Mouse (Mus musculus) MEL (cell line): ENCODE measurements at regions not wholly inside any gene's neighbourhood (a gene's known extent, or its start where the extent isn't known, plus 50 kb on each side); places are given as distances from the start of the nearest gene placed in this dataset.

ENCODE experiments used
- DNase-seq: peaks from one replicate; pipeline ENCODE4 v3.0.0; 2011; ENCODE audit warnings: low read depth, low spot score
- H3K27ac ChIP-seq: 2 replicates; pipeline ENCODE4 v1.5.1; 2012; ENCODE audit warnings: low read depth, mild to moderate bottlenecking, control low read depth, low read length, moderate library complexity; ENCODE audit not compliant: control insufficient read depth
- H3K27me3 ChIP-seq, 2 experiments: fragments of 150-350 bp in 1 of 2; sonication (generic) in 1 of 2; 2 replicates each; pipeline ENCODE4 v1.6.1; 2012; ENCODE audit warnings: low read length in 2 of 2, mild to moderate bottlenecking in 2 of 2, improper control_type of control experiment in 1 of 2, moderate library complexity in 1 of 2; ENCODE audit not compliant: insufficient read depth in 2 of 2, control insufficient read depth in 1 of 2
- H3K36me3 ChIP-seq, 2 experiments: 2 replicates each; pipeline ENCODE4 v1.6.1; 2012 to 2014; ENCODE audit warnings: low read length in 2 of 2, improper control_type of control experiment in 1 of 2, inconsistent platforms in 1 of 2, mild to moderate bottlenecking in 1 of 2; ENCODE audit not compliant: insufficient read depth in 2 of 2, control insufficient read depth in 1 of 2
- H3K4me1 ChIP-seq, 2 experiments: fragments of 150-350 bp in 1 of 2; sonication (generic) in 1 of 2; 2 replicates each; pipeline ENCODE4 v1.6.1; 2012; ENCODE audit warnings: low read length in 2 of 2, improper control_type of control experiment in 1 of 2, mild to moderate bottlenecking in 1 of 2; ENCODE audit not compliant: insufficient read depth in 2 of 2, control insufficient read depth in 1 of 2
- H3K4me3 ChIP-seq, 2 experiments: fragments of 150-350 bp in 1 of 2; sonication (generic) in 1 of 2; 2 replicates each; pipeline ENCODE4 v1.5.1; 2012; ENCODE audit warnings: low read depth in 2 of 2, low read length in 2 of 2, mild to moderate bottlenecking in 2 of 2, moderate library complexity in 2 of 2, control low read depth in 1 of 2, improper control_type of control experiment in 1 of 2; ENCODE audit not compliant: control insufficient read depth in 1 of 2, insufficient read depth in 1 of 2
- H3K79me2 ChIP-seq: 2 replicates; pipeline ENCODE4 v1.6.1; 2012; ENCODE audit warnings: mild to moderate bottlenecking, low read length, moderate library complexity; ENCODE audit not compliant: control insufficient read depth, poor library complexity, insufficient read depth
- H3K9ac ChIP-seq: 2 replicates; pipeline ENCODE4 v1.6.1; 2012; ENCODE audit warnings: low read depth, mild to moderate bottlenecking, control low read depth, low read length, moderate library complexity; ENCODE audit not compliant: control insufficient read depth, poor library complexity, severe bottlenecking
- H3K9me3 ChIP-seq: fragments of 150-350 bp; sonication (generic); replicated peaks from 2 replicates; pipeline ENCODE4 v1.6.1; 2012; ENCODE audit warnings: mild to moderate bottlenecking, low read length, improper control_type of control experiment, moderate library complexity; ENCODE audit not compliant: insufficient read depth
- CHD1 ChIP-seq: IDR thresholded peaks from 2 replicates; pipeline ENCODE4 v1.6.1; 2012; ENCODE audit warnings: low read depth, mild to moderate bottlenecking, inconsistent platforms, low read length, improper control_type of control experiment
- CHD2 ChIP-seq: IDR thresholded peaks from 2 replicates; pipeline ENCODE4 v1.6.1; 2011; ENCODE audit warnings: low read length, improper control_type of control experiment
- CTCF ChIP-seq, 3 experiments: IDR thresholded peaks in 2 of 3; conservative IDR thresholded peaks in 1 of 3; 2 replicates each; pipeline ENCODE4 v1.5.1; 2011 to 2012; ENCODE audit warnings: low read length in 3 of 3, low read depth in 2 of 3, mild to moderate bottlenecking in 2 of 3, improper control_type of control experiment in 1 of 3, inconsistent platforms in 1 of 3, mixed read lengths in 1 of 3, moderate library complexity in 1 of 3; ENCODE audit not compliant: control insufficient read depth in 1 of 3, insufficient read depth in 1 of 3, poor library complexity in 1 of 3, severe bottlenecking in 1 of 3
- E2F4 ChIP-seq: IDR thresholded peaks from 2 replicates; pipeline ENCODE4 v1.6.1; 2011; ENCODE audit warnings: low read depth, low read length, improper control_type of control experiment, borderline replicate concordance
- EP300 ChIP-seq, 2 experiments: IDR thresholded peaks; 2 replicates each; pipeline ENCODE4 v1.6.1; 2011; ENCODE audit warnings: improper control_type of control experiment in 2 of 2, low read length in 2 of 2, low read depth in 1 of 2, mild to moderate bottlenecking in 1 of 2
- ETS1 ChIP-seq: IDR thresholded peaks from 2 replicates; pipeline ENCODE4 v1.6.1; 2012; ENCODE audit warnings: low read depth, mild to moderate bottlenecking, inconsistent platforms, low read length, improper control_type of control experiment, moderate library complexity
- GATA1 ChIP-seq: IDR thresholded peaks from 2 replicates; pipeline ENCODE4 v1.6.1; 2011; ENCODE audit warnings: low read depth, low read length, improper control_type of control experiment
- JUND ChIP-seq: IDR thresholded peaks from 2 replicates; pipeline ENCODE4 v1.6.1; 2011; ENCODE audit warnings: low read depth, mild to moderate bottlenecking, improper control_type of control experiment, low read length
- KAT2A ChIP-seq: conservative IDR thresholded peaks from 2 replicates; pipeline ENCODE4 v1.6.1; 2012; ENCODE audit warnings: low read depth, low read length, improper control_type of control experiment, inconsistent platforms
- MAFK ChIP-seq: IDR thresholded peaks from 2 replicates; pipeline ENCODE4 v1.6.1; 2011; ENCODE audit warnings: low read depth, mild to moderate bottlenecking, low read length, improper control_type of control experiment, borderline replicate concordance
- MAX ChIP-seq: IDR thresholded peaks from 2 replicates; pipeline ENCODE4 v1.6.1; 2011; ENCODE audit warnings: low read length, improper control_type of control experiment
- MAZ ChIP-seq: IDR thresholded peaks from 2 replicates; pipeline ENCODE4 v1.6.1; 2012; ENCODE audit warnings: low read depth, mild to moderate bottlenecking, inconsistent platforms, low read length, improper control_type of control experiment
- MXI1 ChIP-seq: IDR thresholded peaks from 2 replicates; pipeline ENCODE4 v1.6.1; 2011; ENCODE audit warnings: mild to moderate bottlenecking, low read depth, low read length, improper control_type of control experiment
- MYC ChIP-seq: IDR thresholded peaks from 2 replicates; pipeline ENCODE4 v1.6.1; 2011; ENCODE audit warnings: low read depth, mild to moderate bottlenecking, low read length, improper control_type of control experiment, moderate library complexity
- NELFE ChIP-seq: IDR thresholded peaks from 2 replicates; pipeline ENCODE4 v1.6.1; 2011; ENCODE audit warnings: low read depth, low read length, improper control_type of control experiment
- POLR2A ChIP-seq, 2 experiments: IDR thresholded peaks; 2 replicates each; pipeline ENCODE4 v1.6.1; 2011 to 2012; ENCODE audit warnings: low read length in 2 of 2, mild to moderate bottlenecking in 2 of 2, control low read depth in 1 of 2, improper control_type of control experiment in 1 of 2, low read depth in 1 of 2, moderate library complexity in 1 of 2; ENCODE audit not compliant: control insufficient read depth in 1 of 2, insufficient read depth in 1 of 2, poor library complexity in 1 of 2
- RAD21 ChIP-seq: IDR thresholded peaks from 2 replicates; pipeline ENCODE4 v1.6.1; 2011; ENCODE audit warnings: mild to moderate bottlenecking, low read depth, low read length, improper control_type of control experiment
- RCOR1 ChIP-seq: IDR thresholded peaks from 2 replicates; pipeline ENCODE4 v1.6.1; 2012; ENCODE audit warnings: low read depth, mild to moderate bottlenecking, inconsistent platforms, low read length, improper control_type of control experiment
- SMC3 ChIP-seq: IDR thresholded peaks from 2 replicates; pipeline ENCODE4 v1.6.1; 2011; ENCODE audit warnings: low read depth, low read length, improper control_type of control experiment
- TAL1 ChIP-seq: IDR thresholded peaks from 2 replicates; pipeline ENCODE4 v1.6.1; 2012; ENCODE audit warnings: mild to moderate bottlenecking, inconsistent platforms, low read length, moderate library complexity, mixed read lengths
- TBP ChIP-seq: IDR thresholded peaks from 2 replicates; pipeline ENCODE4 v1.8.0; 2011; ENCODE audit warnings: low read depth, low read length, improper control_type of control experiment
- TCF12 ChIP-seq: IDR thresholded peaks from 2 replicates; pipeline ENCODE4 v1.6.1; 2014; ENCODE audit warnings: low read depth, mild to moderate bottlenecking, inconsistent platforms, low read length, improper control_type of control experiment, moderate library complexity
- USF1 ChIP-seq: IDR thresholded peaks from 2 replicates; pipeline ENCODE4 v1.6.1; 2014; ENCODE audit warnings: low read depth, mild to moderate bottlenecking, inconsistent platforms, low read length, improper control_type of control experiment, moderate library complexity
- ZC3H11A ChIP-seq: IDR thresholded peaks from 2 replicates; pipeline ENCODE4 v1.6.1; 2012; ENCODE audit warnings: low read depth, mild to moderate bottlenecking, inconsistent platforms, low read length, improper control_type of control experiment
- ZKSCAN1 ChIP-seq: IDR thresholded peaks from 2 replicates; pipeline ENCODE4 v1.6.1; 2012; ENCODE audit warnings: low read depth, mild to moderate bottlenecking, inconsistent platforms, low read length, improper control_type of control experiment, moderate library complexity

DNA sequence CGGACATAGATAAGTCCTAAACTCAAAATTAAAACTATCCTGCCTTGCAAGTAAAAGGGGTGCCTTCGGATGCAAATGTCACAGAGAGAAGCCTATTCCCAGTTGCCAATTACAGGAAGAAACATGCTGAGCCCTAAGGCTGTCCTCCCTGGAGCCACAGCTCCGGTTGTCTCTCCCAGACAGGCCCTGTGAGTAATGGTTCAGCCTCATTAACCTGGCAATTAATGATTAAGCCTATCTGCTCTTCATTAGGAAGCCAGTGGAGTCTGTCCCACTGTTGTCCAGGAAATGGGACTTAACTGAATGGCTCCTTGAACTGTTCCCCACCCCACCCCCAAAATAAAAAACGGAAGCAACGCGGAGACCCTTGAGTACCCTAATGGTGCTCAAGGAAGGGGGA, 207.7 kb downstream of the Sec23a start:
- DNase-seq, result no peak
- no peak overlapping the region for H3K9ac ChIP-seq
- H3K4me1 ChIP-seq, result no peaks in the 10 kb centered on the region
- H3K79me2 ChIP-seq, result no peaks in the 10 kb centered on the region
- TF ChIP-seq JUND (no peak), RCOR1 (no peak), CHD1 (no peak), USF1 (no peak), GATA1 (no peak), ETS1 (no peak), ZKSCAN1 (no peak), NELFE (no peak), EP300 (IDR thresholded peaks at IDR 0.05; ENCODE audit: low read depth in 1 of 2, low read length in 2 of 2) (no peak), MXI1 (no peak), POLR2A (IDR thresholded peaks at IDR 0.05; ENCODE audit: control insufficient read depth in 1 of 2, insufficient read depth in 1 of 2, low read depth in 1 of 2, low read length in 2 of 2, poor library complexity in 1 of 2) (no peak)
- H3K9me3 ChIP-seq, result no peaks in the 10 kb centered on the region
- H3K36me3 ChIP-seq, result no peaks in the 10 kb centered on the region
- peaks cover 1 to 3% of the 10 kb centered on the region in 2 experiments; a peak in 2 of 4 replicates for H3K27me3 ChIP-seq
- H3K27ac ChIP-seq, result no peak overlapping the region
- H3K4me3 ChIP-seq, result no peak overlapping the region

DNA sequence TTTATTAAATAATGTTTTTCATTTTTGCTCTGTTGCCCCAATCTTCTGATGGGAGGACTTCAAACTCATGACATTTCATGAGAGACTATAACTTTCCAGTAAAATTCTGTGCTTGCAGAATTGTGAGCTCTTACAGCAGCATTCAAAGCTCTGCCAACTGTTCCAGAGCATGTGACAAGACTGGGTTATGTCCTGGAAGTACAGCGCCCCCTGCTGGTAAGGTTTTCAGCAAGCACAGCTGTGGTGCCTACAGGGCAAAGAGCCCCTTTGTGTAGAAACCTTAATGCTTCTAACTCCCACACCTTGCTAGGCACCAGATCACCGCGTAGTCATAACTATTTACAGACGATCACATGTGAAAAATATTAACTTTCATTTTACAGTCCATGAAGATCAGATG, 209.4 kb downstream of the Sec23a start:
- H3K27me3 ChIP-seq, result peaks cover 3 to 4% of the 10 kb centered on the region in 2 experiments; a peak in 2 of 4 replicates
- no peaks in the 10 kb centered on the region for H3K79me2 ChIP-seq
- no peaks in the 10 kb centered on the region for H3K36me3 ChIP-seq
- H3K9ac ChIP-seq, result no peak overlapping the region
- H3K9me3 ChIP-seq, result no peaks in the 10 kb centered on the region
- no peak overlapping the region for H3K27ac ChIP-seq
- no peaks in the 10 kb centered on the region for H3K4me1 ChIP-seq
- DNase-seq, result peak; percentile 82
- H3K4me3 ChIP-seq, result no peak overlapping the region
- TF ChIP-seq E2F4 (no peak), TAL1 (no peak), CHD1 (no peak), MXI1 (no peak), MAFK (no peak), EP300 (IDR thresholded peaks at IDR 0.05; ENCODE audit: low read depth in 1 of 2, low read length in 2 of 2) (no peak), MAX (0 out of 2 replicates have a peak, but pooled peaks have one; percentile 33), RCOR1 (no peak), SMC3 (peak; percentile 89), MAZ (no peak), USF1 (peak; percentile 68), TCF12 (no peak), KAT2A (no peak), TBP (no peak), MYC (0 out of 2 replicates have a peak, but pooled peaks have one; percentile 50), CHD2 (no peak), POLR2A (IDR thresholded peaks at IDR 0.05; ENCODE audit: control insufficient read depth in 1 of 2, insufficient read depth in 1 of 2, low read depth in 1 of 2, low read length in 2 of 2, poor library complexity in 1 of 2) (no peak), RAD21 (peak; percentile 79), ZC3H11A (peak; percentile 67), CTCF (IDR thresholded peaks at IDR 0.05 in 2 of 3, conservative IDR thresholded peaks at IDR 0.05 in 1 of 3; ENCODE audit: control insufficient read depth in 1 of 3, insufficient read depth in 1 of 3, low read depth in 2 of 3, low read length in 3 of 3, poor library complexity in 1 of 3, severe bottlenecking in 1 of 3) (peak; percentile 84 to 91 (median 85)), ETS1 (no peak)
- TF ChIP-seq, all 39 proteins: peak for 7
